Mouse (Mus musculus) layer of hippocampus, postnatal 10 days (tissue): ENCODE measurements around the gene Gm49383. TPM values are rescaled to one million over a fixed set of nuclear protein-coding genes. Genes with fewer than 3 reads are reported as not detected.
"Not testable (repeated sequence)": the region's sequence is repeated elsewhere in the genome, so short reads cannot be mapped to it uniquely, and the experiment has no call there.

Source experiments
- DNase-seq, 2 experiments: peaks; one replicate each; pipeline ENCODE4 v3.0.0; 2021; ENCODE audit warnings: low spot score in 2 of 2
- microRNA-seq, 2 experiments: library from miRNA; unstranded; fragments of <30 nt; microRNA quantifications; one replicate each; pipeline ENCODE4 v1.2.0; 2021
- total RNA-seq, 2 experiments: library from RNA; stranded (reverse); gene quantifications; 2 replicates each; pipeline ENCODE4 v1.2.3; 2021

The Gm49383 gene
- total RNA-seq, 2 experiments from 2014 or later: 4.0 to 6.5 TPM

DNA sequence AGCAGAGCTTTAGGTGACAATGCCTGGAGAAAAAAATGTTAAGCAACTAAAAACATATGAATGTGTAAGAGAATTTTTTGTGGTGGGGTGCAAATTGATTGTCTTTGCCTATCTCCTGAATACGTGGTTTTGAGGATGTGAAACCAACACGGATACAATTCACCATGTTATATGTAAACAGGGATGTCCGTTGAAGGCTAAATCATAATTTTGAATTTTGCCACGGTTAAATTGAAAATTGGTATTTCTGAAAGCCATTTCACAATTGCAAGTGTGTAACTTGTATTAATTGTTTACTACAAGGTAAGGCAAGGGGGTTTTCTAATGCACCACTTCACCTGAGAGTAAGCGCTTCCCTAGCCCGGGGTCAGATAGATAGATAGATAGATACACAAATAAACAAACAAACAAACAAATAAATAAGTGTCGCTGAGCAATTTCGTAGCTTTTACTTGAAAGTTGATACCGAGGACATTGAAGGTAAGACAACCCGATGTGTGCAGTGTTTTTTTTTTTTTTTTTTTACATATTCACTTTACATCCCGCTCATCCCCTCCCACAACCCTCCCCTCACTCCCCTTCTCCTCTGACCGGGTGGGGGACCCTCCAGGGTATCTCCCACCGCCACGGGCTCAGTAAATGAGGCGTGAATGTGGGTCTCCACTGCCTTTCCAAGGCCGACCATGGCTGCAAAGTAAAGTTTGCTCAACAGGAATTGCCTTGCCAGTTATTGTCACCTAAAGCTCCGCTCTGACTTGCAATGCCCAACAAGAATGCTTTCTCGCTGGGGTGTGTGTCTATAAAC, 29.0 kb downstream of the Gm49383 start:
- no peak for DNase-seq

DNA sequence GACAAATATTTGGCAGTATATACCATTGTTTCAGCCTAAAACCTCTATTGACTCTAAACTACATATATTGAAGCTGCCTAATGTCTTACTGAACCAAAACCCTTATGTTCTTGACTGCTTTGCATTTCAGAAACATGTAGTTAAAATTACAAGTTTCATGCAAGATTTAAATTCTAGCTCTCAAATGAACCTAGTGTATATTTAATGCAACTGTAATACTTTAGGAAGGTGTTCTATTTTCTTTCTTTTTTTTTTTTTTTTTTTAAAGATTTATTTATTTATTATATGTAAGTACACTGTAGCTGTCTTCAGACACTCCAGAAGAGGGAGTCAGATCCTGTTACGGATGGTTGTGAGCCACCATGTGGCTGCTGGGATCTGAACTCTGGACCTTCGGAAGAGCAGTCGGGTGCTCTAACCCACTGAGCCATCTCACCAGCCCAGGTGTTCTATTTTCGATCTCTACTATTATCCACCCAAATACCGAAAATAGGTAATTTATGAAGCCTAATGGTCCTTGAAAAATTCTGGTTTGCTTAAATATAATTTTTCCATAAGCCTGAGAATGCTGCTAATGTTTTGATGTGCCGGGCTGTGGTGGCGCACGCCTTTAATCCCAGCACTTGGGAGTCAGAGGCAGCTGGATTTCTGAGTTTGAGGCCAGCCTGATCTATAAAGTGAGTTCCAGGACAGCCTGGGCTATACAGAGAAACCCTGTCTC, 29.9 kb downstream of the Gm49383 start:
- not testable (repeated sequence) for DNase-seq

DNA sequence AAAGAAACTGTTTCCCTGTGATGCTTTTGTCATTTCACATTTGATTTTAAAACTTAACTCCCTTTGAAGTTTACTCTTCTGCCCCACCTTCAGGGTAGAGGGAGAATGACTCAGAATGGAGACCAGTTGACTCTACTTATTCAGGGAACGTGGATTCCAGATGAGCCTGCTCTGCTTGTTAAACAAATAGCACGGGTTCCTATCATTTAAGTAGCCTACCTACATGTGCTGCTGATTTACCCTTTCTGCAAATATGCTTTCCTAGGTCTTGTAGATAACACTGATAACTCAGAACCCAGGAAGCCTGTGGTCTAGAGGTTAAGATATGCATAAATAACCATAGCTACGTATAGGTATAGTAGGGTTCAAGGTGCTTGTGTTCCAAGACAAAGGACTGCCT, 32.0 kb downstream of the Gm49383 start:
- DNase-seq: no peak

DNA sequence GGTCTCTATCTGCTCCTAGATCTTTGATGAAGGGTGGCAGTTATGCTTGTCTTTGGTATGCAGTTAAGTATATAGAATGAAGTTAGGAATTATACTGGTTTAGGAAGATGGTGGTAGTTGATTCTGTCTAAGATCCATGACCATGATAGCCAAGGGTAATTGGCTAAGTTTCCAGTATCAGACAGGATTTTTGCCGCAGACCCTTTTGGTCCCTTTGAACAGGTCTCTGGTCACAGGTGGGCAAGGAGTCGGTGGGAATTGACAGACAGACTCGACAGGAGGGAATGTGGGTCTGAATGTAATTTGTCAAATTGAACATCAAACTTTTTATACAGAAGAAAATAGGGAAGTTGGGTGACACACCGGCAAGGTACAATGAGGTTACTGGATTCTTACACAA, 33.3 kb downstream of the Gm49383 start:
- not testable (repeated sequence) for DNase-seq

DNA sequence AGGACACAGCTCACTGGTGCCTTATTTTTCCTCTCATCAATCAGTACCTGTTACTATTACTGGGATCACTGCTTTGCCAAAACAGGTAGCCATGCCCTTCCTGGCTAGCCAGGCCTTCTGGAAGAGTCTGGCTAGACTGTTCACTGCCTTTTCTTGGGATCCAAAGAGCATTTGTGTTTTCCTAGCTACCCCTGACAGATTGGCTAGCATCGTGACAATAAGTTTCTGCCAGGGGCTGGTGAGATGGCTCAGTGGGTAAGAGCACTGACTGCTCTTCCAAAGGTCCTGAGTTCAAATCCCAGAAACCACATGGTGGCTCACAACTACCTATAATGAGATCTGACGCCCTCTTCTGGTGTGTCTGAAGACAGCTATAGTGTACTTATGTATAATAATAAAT, 36.2 kb downstream of the Gm49383 start:
- DNase-seq: not testable (repeated sequence)

DNA sequence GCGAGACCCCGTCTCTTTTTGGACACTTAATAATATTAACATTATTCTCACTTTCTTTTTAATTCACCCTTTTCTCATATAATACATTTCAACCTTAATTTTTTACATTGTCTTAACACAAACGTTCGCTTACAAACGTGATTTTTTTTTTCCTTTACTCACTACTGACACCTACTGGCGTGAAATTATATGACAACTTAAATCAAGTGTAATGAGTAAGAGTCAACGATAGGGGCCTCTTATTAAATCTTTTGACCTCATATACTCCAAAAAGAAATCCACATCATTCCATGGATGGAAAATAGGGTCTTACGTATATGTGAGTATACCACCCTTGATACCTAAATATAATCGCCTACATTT, 37.3 kb downstream of the Gm49383 start:
- DNase-seq: no peak

DNA sequence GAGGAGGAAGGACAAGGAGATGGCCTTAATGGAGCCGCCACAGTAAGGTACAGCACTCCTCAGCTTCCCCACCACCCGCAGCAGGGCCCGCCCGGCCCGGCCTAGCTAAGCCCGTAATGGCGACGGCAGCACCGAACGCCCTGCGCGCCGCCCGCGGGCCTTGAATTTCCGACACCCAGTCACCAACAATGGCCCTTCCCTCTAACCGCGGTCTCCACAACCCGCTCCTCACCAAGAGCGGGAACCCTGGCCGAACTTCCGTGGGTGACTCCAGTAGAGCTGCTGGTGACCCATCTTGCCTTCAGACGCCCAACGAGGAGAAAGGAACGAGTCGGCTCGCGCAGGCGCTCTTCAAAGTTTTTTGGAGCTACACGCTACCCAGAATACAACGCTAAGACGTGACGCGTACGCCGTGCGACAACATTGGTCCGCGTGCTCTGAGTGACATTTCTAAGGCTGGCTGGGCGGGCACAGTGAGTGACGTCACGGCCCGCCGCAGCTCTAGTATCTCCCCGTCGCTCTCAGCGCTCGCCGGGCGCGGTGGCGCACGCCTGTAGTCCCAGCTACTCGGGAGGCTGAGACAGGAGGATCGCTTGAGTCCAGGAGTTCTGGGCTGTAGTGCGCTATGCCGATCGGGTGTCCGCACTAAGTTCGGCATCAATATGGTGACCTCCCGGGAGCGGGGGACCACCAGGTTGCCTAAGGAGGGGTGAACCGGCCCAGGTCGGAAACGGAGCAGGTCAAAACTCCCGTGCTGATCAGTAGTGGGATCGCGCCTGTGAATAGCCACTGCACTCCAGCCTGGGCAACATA, 37.9 kb downstream of the Gm49383 start, which contains the start of gene Rps29:
Gene Rps29 (minus strand): TSS at position 422 of the 813 bp plus-strand sequence.
- peak; percentile 96 to 97 for DNase-seq

DNA sequence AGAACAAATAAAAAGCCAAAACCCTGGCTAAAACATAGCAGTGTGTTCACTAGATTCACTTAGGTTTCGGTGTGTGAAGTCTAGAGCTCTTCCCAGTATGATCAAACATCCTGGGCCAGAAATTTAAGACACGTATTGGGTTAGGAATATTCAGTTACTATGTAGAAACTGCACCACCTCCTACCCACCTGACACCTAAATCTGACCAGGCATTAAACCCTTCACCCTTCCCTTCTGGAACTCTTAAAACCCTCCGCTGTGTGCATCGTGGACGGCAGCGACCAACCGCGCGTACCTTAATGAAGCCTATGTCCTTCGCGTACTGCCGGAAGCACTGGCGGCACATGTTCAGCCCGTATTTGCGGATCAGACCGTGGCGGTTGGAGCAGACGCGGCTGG, 38.5 kb downstream of the Gm49383 start:
- no peak for DNase-seq

DNA sequence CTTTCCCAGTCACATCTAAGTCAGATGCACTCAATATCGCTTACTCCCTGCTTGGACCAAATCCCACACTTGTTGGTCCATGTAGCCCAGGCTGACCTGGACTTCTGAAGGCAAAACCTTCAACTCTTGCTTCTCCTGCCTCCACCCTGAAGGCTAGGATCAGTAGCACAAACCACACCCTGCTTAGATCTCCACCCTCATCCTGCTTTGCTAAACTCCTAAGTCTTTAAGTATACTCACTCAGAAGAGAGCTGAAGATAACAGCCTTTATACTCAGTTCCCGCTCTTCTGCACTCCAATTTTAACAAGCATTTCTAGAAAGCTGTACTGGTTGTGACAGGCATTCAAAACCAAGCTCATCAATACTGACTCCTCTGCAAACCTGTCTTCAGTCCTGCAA, 39.8 kb downstream of the Gm49383 start:
- no peak for DNase-seq

DNA sequence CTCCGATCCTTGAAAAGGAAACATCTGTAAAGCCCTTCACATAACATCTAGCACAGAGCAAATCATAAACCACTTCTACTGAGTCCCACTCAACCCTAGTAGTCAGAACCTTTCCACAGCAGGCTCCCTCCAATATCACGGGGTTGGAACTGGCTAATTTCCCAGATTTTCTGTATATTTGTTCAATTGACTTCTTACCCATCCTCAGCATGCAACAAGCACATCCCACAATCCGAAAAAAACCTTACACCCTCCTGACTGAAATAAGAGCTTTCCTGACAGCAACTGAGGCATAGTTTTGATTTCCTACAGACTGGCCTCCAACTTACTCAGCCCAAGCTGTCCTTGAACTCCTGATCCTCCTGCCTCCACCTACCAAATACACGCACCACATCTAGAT, 40.5 kb downstream of the Gm49383 start:
- no peak for DNase-seq

DNA sequence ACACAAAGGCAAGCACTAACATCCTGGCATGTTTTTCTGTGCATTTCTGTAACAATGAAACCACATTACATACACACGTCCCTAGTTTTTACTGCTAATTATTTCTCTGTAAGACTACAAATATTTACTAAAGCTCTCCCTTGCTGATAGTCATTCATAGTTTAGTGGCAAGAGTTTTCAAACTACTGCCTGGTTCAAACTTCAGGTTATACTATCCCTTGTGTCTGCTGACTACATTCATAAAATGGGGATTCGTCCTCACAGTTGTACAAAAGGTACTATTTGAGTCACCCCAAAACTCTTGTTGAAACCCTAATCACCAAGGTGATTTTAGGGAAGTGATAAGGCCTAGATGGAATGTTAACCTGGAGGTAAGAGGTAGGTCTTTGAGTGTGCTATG, 41.0 kb downstream of the Gm49383 start:
- DNase-seq: no peak

DNA sequence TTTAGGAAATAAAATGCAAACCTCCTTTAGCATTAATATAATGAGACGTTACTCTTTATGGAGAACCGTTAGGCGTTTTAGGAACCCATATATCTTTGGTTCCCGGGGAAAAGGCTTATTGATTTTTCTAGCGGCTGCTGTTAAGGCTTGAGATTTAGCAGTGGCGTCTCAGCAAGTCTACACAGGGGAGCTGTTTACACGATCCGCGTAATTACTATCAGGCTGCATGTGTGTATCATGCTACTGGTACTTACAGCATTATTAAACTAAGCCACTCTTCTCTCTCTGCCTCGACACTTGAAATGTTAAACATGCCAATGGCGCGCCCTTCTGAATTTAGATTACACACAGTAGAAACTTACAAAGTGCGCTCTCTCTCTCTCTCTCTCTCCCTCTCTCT, 46.9 kb downstream of the Gm49383 start:
- DNase-seq: no peak

DNA sequence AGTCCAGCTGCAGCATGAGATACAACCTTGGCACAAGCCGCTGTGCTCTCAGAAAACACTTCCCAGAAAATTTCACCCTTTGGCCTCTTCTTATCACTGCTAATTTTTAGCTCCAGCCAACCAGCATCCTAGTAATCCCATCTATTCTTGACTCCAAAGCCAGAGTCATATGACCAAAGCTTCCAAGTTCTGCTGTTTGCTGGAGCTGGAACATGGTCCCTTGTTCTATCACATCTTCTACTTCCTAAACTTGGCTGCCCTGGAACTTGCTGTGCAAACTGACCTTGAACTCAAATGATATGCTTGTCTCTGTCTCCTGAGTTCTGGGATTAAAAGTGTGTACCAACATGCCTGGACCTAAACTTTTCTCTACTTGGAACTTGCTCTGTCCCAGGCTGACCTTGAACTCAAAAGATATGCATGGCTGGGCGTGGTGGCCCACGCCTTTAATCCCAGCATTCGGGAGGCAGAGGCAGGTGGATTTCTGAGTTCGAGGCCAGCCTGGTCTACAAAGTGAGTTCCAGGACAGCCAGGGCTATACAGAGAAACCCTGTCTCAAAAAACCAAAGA, 49.7 kb downstream of the Gm49383 start:
- DNase-seq: no peak

DNA sequence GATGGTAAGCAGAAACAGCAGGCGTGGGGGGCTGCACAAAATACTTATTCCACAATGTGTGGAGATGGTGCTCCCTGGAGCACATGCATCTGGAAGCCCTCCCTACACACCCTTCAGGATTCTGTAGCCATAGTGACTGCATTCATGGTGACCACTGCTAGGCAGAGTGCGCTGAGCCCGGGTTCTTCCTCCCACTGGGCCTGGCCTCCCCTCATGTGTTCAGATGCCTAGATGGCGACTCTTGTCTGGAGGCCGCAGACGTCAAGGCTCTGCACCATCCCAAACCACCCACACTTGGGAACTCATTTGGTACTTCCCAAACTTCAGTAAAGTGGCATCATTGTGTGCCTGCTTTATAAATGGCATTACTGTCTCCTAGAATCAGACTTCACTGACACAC, 53.4 kb downstream of the Gm49383 start:
- no peak for DNase-seq

DNA sequence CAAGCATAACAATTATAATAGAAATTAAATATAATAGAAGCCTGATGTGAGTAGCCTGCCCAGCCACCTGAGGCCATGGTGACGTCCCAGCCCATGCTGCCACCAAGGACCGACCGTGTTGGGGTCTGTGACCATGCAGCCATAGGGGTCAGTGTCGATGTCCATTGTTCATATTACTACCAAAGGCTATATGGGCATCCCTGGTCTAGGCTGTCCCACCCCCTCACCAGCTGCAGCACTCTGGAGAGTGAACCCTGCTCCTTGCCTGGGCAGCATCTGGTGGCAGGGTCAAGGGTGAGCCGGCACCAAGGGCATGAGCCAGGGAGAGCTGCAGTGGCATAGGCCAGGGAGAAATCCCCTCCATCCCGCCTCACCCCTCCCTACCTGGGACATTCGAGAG, 57.1 kb downstream of the Gm49383 start:
- DNase-seq: no peak

DNA sequence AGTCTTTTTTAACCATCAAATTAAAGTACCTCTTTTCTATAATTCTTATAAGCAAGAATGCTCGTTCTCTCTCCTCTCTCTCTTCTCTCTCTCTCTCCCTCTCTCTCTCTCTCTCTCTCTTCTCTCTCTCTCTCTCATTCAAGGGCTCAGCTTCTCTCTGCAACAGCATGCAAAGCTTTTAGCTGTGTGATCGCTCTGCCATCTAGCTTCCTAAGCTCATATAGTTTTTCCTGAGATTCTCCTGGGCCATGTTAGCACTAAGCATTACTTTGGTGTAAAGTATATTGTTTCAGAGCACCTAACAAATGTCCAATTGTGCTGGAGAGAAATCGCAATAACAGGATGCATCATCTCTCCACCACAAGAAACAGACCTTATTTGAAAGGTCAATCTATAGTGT, 57.7 kb downstream of the Gm49383 start:
- DNase-seq: no peak

Small RNA genes lying within 50 kb of the gene (microRNA-seq; reads per million reads assigned to microRNA genes)
- gene Gm47287: 0 reads per million in 2 experiments
- 1.2 to 1.8 reads per million in 2 experiments for gene Gm47295

Other genes with a start within 250 kb of the Gm49383 start
- gene Rps29, start 37.9 kb downstream of the Gm49383 start, total RNA-seq: 1,000 to 10,000 TPM; 1,110 to 1,201 TPM
- under 1 TPM; 0.80 to 0.85 TPM for gene Lrr1, start 28.3 kb downstream of the Gm49383 start, total RNA-seq
- 100 to 1,000 TPM; 243 to 248 TPM for gene Rpl36al, start 13.0 kb downstream of the Gm49383 start, total RNA-seq
- 10 to 100 TPM; 34.9 to 35.3 TPM for gene Mgat2, start 12.9 kb downstream of the Gm49383 start, total RNA-seq
- gene Dnaaf2, start 1.3 kb upstream of the Gm49383 start, total RNA-seq: 1 to 10 TPM; 2.5 to 2.6 TPM
- 1 to 10 TPM; 6.5 TPM for gene Gm49384, start 7.2 kb upstream of the Gm49383 start, total RNA-seq
- gene Pole2, start 31.1 kb upstream of the Gm49383 start, total RNA-seq: 1 to 10 TPM; 1.0 to 1.3 TPM
- gene Klhdc1, start 44.1 kb upstream of the Gm49383 start, total RNA-seq: 10 to 100 TPM; 14.2 to 16.2 TPM
- 100 to 1,000 TPM; 132 to 134 TPM for gene Klhdc2, start 99.6 kb upstream of the Gm49383 start, total RNA-seq
- 10 to 100 TPM; 44.7 to 52.6 TPM for gene Nemf, start 160.1 kb upstream of the Gm49383 start, total RNA-seq
- 10 to 100 TPM; 64.8 to 69.0 TPM for gene Arf6, start 175.0 kb upstream of the Gm49383 start, total RNA-seq
- 1 to 10 TPM; 1.2 to 1.5 TPM for gene Gm9887, start 175.4 kb upstream of the Gm49383 start, total RNA-seq